Mouse (Mus musculus): ENCODE data around the gene Ak9. TPM values are rescaled to one million over a fixed set of nuclear protein-coding genes. Genes with fewer than 3 reads are reported as not detected.
"Not testable (repeated sequence)": the region's sequence is repeated elsewhere in the genome, so short reads cannot be mapped to it uniquely, and the experiment has no call there.

Ak9 gene
- total and polyA plus RNA-seq, 3 experiments: not detected

- DNase-seq (ENCODE audit: low spot score) (no peak), ATAC-seq (ENCODE audit: extremely low read depth, insufficient number of reproducible peaks, low FRiP score, poor library complexity, severe bottlenecking) (no peak)
- TF ChIP-seq CTCF (IDR thresholded peaks at IDR 0.05; ENCODE audit: low read depth, low read length) (no peak), POLR2AphosphoS5 (IDR thresholded peaks at IDR 0.05; ENCODE audit: insufficient replicate concordance, low read depth, low read length) (no peak), GATA2 (IDR thresholded peaks at IDR 0.05; ENCODE audit: borderline replicate concordance, low read depth, low read length) (no peak), GATA1 (IDR thresholded peaks at IDR 0.05; ENCODE audit: borderline replicate concordance, low read length) (no peak), TAL1 (conservative IDR thresholded peaks at IDR 0.05; ENCODE audit: low read depth, low read length) (no peak)
- no peak overlapping the region for H3K4me3 ChIP-seq (ENCODE audit: low read depth, low read length)
- no peaks in the 10 kb centered on the region for H3K4me1 ChIP-seq (ENCODE audit: insufficient read depth, low read depth, low read length)
- H3K9me3 ChIP-seq (replicated peaks): no peaks in the 10 kb centered on the region
- H3K27me3 ChIP-seq (ENCODE audit: insufficient read depth, low read length): peaks cover 5% of the 10 kb centered on the region
- H3K36me3 ChIP-seq (replicated peaks): no peaks in the 10 kb centered on the region
These were observed 100.3 kb downstream of the Ak9 start for GRCm38 (mm10) chr10:41403893-41404612.

GRCm38 (mm10) chr10:41410176-41410575, 106.4 kb downstream of the Ak9 start:
- H3K9me3 ChIP-seq (replicated peaks); DNase-seq (ENCODE audit: low spot score); H3K36me3 ChIP-seq (replicated peaks); H3K4me3 ChIP-seq (ENCODE audit: low read depth, low read length); ATAC-seq (ENCODE audit: extremely low read depth, insufficient number of reproducible peaks, low FRiP score, poor library complexity, severe bottlenecking); H3K27me3 ChIP-seq (ENCODE audit: insufficient read depth, low read length); H3K4me1 ChIP-seq (ENCODE audit: insufficient read depth, low read depth, low read length): not testable (repeated sequence)

- H3K4me3 ChIP-seq (ENCODE audit: low read depth, low read length); H3K27me3 ChIP-seq (ENCODE audit: insufficient read depth, low read length); ATAC-seq (ENCODE audit: extremely low read depth, insufficient number of reproducible peaks, low FRiP score, poor library complexity, severe bottlenecking); H3K36me3 ChIP-seq (replicated peaks); DNase-seq (ENCODE audit: low spot score); H3K4me1 ChIP-seq (ENCODE audit: insufficient read depth, low read depth, low read length); H3K9me3 ChIP-seq (replicated peaks): not testable (repeated sequence)
These were observed 107.0 kb downstream of the Ak9 start for GRCm38 (mm10) chr10:41410821-41411220.

GRCm38 (mm10) chr10:41413471-41413870, 109.7 kb downstream of the Ak9 start:
- ATAC-seq (ENCODE audit: extremely low read depth, insufficient number of reproducible peaks, low FRiP score, poor library complexity, severe bottlenecking); H3K36me3 ChIP-seq (replicated peaks); H3K4me3 ChIP-seq (ENCODE audit: low read depth, low read length); H3K27me3 ChIP-seq (ENCODE audit: insufficient read depth, low read length); H3K9me3 ChIP-seq (replicated peaks); H3K4me1 ChIP-seq (ENCODE audit: insufficient read depth, low read depth, low read length); DNase-seq (ENCODE audit: low spot score): not testable (repeated sequence)

- not testable (repeated sequence) for H3K36me3 ChIP-seq (replicated peaks); ATAC-seq (ENCODE audit: extremely low read depth, insufficient number of reproducible peaks, low FRiP score, poor library complexity, severe bottlenecking); DNase-seq (ENCODE audit: low spot score); H3K4me3 ChIP-seq (ENCODE audit: low read depth, low read length); H3K27me3 ChIP-seq (ENCODE audit: insufficient read depth, low read length); H3K4me1 ChIP-seq (ENCODE audit: insufficient read depth, low read depth, low read length); H3K9me3 ChIP-seq (replicated peaks)
These were observed 111.6 kb downstream of the Ak9 start for GRCm38 (mm10) chr10:41415368-41415767.

- no peak for DNase-seq (ENCODE audit: low spot score)
- no peaks in the 10 kb centered on the region for H3K4me1 ChIP-seq (ENCODE audit: insufficient read depth, low read depth, low read length)
- H3K9me3 ChIP-seq (replicated peaks): no peaks in the 10 kb centered on the region
- ATAC-seq (ENCODE audit: extremely low read depth, insufficient number of reproducible peaks, low FRiP score, poor library complexity, severe bottlenecking): no peak
- H3K27me3 ChIP-seq (ENCODE audit: insufficient read depth, low read length): peaks cover 22% of the 10 kb centered on the region
- no peak for TF ChIP-seq GATA2 (IDR thresholded peaks at IDR 0.05; ENCODE audit: borderline replicate concordance, low read depth, low read length)
- H3K36me3 ChIP-seq (replicated peaks): no peaks in the 10 kb centered on the region
- H3K4me3 ChIP-seq (ENCODE audit: low read depth, low read length): no peak overlapping the region
These were observed 116.9 kb downstream of the Ak9 start for GRCm38 (mm10) chr10:41420496-41421200.

GRCm38 (mm10) chr10:41423681-41424080, 119.9 kb downstream of the Ak9 start:
- Histone ChIP-seq H3K4me3 (ENCODE audit: low read depth, low read length) (no peak overlapping the region), H3K36me3 (replicated peaks) (no peaks in the 10 kb centered on the region), H3K4me1 (ENCODE audit: insufficient read depth, low read depth, low read length) (no peaks in the 10 kb centered on the region), H3K9me3 (replicated peaks) (no peaks in the 10 kb centered on the region), H3K27me3 (ENCODE audit: insufficient read depth, low read length) (peaks cover 16% of the 10 kb centered on the region)
- no peak for TF ChIP-seq GATA1 (IDR thresholded peaks at IDR 0.05; ENCODE audit: borderline replicate concordance, low read length)
- no peak for TF ChIP-seq CTCF (IDR thresholded peaks at IDR 0.05; ENCODE audit: low read depth, low read length)
- no peak for TF ChIP-seq TAL1 (conservative IDR thresholded peaks at IDR 0.05; ENCODE audit: low read depth, low read length)
- no peak for TF ChIP-seq POLR2AphosphoS5 (IDR thresholded peaks at IDR 0.05; ENCODE audit: insufficient replicate concordance, low read depth, low read length)
- no peak for TF ChIP-seq GATA2 (IDR thresholded peaks at IDR 0.05; ENCODE audit: borderline replicate concordance, low read depth, low read length)
- no peak for DNase-seq (ENCODE audit: low spot score)
- no peak for ATAC-seq (ENCODE audit: extremely low read depth, insufficient number of reproducible peaks, low FRiP score, poor library complexity, severe bottlenecking)

All from G1E (cell line).